Mouse (Mus musculus): ENCODE results near the gene Iqce.

Iqce gene

GRCm38 (mm10) chr5:140702103-140702513 lies at the start of gene Iqce:
Gene Iqce, minus strand, starts transcription at chr5:140702378.
- DNase-seq (ENCODE audit: low read depth, low spot score): peak; percentile 97

GRCm38 (mm10) chr5:140750925-140751324 lies 48.7 kb upstream of the Iqce start:
- no peak for DNase-seq (ENCODE audit: low read depth, low spot score)

- peak; percentile 89 for DNase-seq (ENCODE audit: low read depth, low spot score)
Measured at GRCm38 (mm10) chr5:140749062-140749875, 47.1 kb upstream of the Iqce start.

- no peak for DNase-seq (ENCODE audit: low read depth, low spot score)
Measured at GRCm38 (mm10) chr5:140748425-140748824, 46.2 kb upstream of the Iqce start.

GRCm38 (mm10) chr5:140743706-140744131 lies 41.5 kb upstream of the Iqce start:
- DNase-seq (ENCODE audit: low read depth, low spot score): no peak

GRCm38 (mm10) chr5:140741877-140742276 lies 39.7 kb upstream of the Iqce start:
- DNase-seq (ENCODE audit: low read depth, low spot score): peak; percentile 69

- DNase-seq (ENCODE audit: low read depth, low spot score): no peak
Measured at GRCm38 (mm10) chr5:140741040-140741439, 38.9 kb upstream of the Iqce start.

- peak; percentile 69 for DNase-seq (ENCODE audit: low read depth, low spot score)
Measured at GRCm38 (mm10) chr5:140739813-140740212, 37.6 kb upstream of the Iqce start.

GRCm38 (mm10) chr5:140736166-140736565 lies 34.0 kb upstream of the Iqce start:
- DNase-seq (ENCODE audit: low read depth, low spot score): no peak

GRCm38 (mm10) chr5:140735297-140735696 lies 33.1 kb upstream of the Iqce start:
- peak; percentile 70 for DNase-seq (ENCODE audit: low read depth, low spot score)

- no peak for DNase-seq (ENCODE audit: low read depth, low spot score)
Measured at GRCm38 (mm10) chr5:140733336-140733735, 31.2 kb upstream of the Iqce start.

GRCm38 (mm10) chr5:140732195-140732594 lies 30.0 kb upstream of the Iqce start:
- no peak for DNase-seq (ENCODE audit: low read depth, low spot score)

GRCm38 (mm10) chr5:140731040-140731797 lies 29.0 kb upstream of the Iqce start:
- peak; percentile 27 for DNase-seq (ENCODE audit: low read depth, low spot score)

GRCm38 (mm10) chr5:140726946-140727740 lies 25.0 kb upstream of the Iqce start:
- no peak for DNase-seq (ENCODE audit: low read depth, low spot score)

GRCm38 (mm10) chr5:140726062-140726839 lies 24.1 kb upstream of the Iqce start:
- peak; percentile 80 for DNase-seq (ENCODE audit: low read depth, low spot score)

GRCm38 (mm10) chr5:140723822-140724221 lies 21.6 kb upstream of the Iqce start, which contains the start of gene Amz1:
Gene Amz1, plus strand, starts transcription at chr5:140724127.
- peak; percentile 85 for DNase-seq (ENCODE audit: low read depth, low spot score)

GRCm38 (mm10) chr5:140722121-140722520 lies 19.9 kb upstream of the Iqce start:
- no peak for DNase-seq (ENCODE audit: low read depth, low spot score)

GRCm38 (mm10) chr5:140720773-140721172 lies 18.6 kb upstream of the Iqce start:
- DNase-seq (ENCODE audit: low read depth, low spot score): no peak

GRCm38 (mm10) chr5:140711040-140711439 lies 8.9 kb upstream of the Iqce start:
- DNase-seq (ENCODE audit: low read depth, low spot score): peak; percentile 64

- DNase-seq (ENCODE audit: low read depth, low spot score): no peak
Measured at GRCm38 (mm10) chr5:140710315-140710714, 8.1 kb upstream of the Iqce start.
